Mouse (Mus musculus) kidney, adult 8-10 months (tissue): ENCODE measurements around the gene Gnao1.

Experiments
- DNase-seq, 2 experiments: peaks; one replicate each; pipeline ENCODE4 v3.0.0; 2022

The Gnao1 gene

DNA sequence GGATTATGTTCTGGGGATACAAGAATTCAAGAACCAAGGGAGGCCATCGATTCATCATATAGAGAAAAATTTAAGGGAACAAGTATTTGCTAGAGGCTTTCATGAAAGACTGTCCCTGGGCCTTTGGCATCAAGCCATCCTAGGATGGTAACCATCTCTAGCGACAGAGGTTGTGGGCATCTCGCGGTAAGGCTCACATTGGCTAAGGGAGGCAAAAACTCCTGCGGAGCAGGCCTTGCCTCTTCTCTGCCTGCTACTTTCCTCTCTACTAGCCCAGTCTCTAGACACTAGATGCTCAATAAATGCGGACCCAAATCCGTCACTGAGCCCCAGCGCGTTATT lies at the start of gene Gnao1:
Gene Gnao1 (plus strand): TSS at position 281 of the 342 bp plus-strand sequence.
- no peak for DNase-seq

DNA sequence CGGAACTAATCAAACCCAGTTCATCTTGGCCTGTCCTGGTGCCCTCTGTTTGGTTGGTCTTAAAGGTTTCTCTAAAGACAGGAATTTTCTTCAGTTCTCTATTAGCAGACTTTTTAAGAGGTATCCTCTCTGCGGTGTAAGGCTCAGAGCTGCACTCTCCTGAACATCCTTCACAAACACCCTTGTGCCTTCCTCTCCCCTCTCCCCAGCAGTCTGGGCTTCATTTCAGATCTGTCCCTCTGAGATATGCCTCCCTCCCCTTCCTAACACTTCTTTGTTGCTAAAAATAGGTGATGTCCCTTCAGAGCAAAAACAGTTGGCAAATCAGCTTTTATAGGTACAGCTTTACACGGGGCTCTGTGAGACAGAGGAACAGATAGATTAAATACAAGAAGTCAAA lies 32.2 kb upstream of the Gnao1 start:
- DNase-seq: no peak

DNA sequence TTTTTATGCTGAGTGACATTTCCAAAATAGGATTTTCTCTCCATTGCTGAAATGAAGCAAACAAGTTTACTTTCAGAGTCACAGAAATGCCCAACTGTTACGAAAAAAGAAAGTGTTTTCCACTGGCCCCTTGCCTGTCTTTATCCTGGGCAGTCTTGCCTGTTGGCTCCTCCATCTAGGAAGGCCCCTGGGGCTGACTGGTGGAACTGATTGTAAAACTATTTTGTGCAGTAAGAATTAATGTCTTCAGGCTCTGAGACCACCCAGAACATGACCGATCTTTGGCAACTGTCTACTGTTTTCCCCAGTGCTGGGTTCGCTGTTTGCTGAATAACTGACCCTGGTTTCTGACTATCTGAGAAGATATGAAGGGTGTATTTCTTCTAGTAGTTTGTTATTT lies 540 bp upstream of the Gnao1 start:
- no peak for DNase-seq

DNA sequence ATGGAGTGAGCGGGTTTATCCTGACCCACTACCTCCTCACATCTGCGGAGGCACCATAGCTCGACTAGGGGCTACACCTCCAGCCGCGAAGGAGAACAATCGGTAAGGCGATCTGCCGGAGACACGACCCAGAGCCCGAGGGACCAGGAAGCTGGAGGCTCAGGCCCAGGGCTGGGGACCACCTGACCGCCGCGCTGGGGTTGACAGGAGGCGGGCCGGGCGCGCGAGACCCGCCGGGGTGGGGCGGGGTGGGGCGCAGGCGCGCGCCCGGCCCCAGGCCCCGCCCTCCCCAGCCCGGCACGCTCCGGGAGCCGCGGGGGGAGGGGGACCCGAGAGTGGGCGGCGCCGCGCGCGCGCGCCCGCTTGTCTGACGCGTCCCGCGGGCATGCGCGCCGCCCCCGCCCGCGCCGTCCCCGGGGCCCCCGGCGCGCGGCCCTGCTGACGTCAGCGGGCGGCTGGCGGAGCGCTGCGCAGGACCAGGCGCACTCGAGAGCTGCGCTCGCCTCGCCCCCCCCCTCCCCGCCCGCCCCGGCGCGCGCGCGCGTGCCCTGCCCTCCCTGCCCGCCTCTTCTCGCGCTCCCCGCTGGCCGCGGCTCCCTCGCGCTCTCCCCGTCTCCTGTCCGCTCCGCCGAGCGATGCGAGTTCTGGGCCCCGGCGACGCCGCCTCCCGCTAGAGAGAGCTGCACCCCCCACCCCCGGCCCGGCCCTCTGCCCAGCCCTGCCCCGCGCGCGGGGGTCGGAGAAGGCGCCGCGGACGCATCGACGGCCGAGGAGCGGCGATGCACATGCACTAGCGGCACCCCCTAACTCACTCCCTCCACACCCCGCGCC lies 477 bp downstream of the Gnao1 start:
- DNase-seq: peak; percentile 40 to 54

DNA sequence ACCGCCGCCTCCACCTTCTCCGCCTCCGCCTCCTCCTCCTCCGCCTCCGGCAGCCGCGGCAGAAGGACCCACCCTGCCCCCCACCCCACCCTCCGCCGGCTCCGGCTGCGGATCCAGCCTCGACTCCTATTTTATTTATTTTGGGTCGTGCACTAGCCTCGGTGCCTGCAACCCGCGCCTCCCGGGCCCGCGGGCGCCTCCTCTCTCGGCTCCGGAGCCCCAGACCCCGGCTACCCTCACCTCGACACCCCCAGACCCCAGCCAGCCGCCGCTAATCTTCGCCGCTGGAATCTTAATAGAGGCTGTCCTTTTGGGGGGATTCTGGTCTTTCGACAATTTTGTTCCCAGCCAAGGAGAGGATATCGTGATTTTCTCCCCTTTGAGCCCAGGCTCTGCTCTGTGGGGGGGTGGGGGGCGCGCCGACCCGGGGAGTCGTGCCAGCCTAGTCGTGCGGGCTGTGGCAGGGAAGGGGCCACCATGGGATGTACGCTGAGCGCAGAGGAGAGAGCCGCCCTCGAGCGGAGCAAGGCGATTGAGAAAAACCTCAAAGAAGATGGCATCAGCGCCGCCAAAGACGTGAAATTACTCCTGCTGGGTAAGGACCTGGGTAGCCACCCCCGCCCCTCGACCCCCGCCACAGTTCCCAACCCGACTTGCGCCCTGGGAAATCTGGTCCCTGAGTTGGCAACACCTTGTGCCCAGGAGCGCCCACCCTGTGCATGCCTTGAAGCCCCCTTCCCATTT lies 1.3 kb downstream of the Gnao1 start:
- no peak for DNase-seq

DNA sequence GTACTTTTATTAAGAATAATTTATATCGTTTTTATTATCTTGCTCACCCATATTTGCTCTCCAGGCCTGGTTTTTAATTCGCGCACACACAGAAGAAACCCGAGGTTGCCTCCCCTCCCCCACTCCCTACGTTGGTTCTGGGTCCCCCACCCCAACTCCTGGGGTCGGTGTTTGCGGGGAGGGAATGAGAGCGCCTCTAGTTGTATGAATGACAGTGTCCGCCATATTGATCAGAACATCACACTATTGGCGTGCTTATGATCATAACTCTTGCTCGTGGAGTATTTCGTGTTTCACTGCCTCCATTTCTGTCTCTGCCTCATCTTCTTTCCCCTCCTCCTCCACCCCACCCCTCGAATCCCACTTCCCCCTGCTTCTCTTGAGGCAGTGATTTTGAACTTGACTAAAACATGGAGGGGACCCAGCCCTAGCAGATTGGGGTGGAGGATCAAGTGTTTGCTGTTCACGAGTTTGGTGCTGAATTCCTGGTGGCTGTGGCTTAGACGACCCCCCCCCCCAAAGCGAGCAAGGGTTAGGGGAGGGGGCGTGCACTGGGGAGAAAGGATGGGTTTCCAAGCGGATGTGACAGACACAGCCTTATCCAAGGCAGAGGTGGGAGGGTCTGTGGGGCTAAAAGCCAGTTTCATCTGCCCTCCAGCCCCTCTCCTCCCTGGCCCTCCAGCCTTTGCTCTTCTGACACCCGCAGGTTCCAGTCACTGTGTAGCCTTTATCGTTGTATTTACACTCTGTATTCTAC lies 2.1 kb downstream of the Gnao1 start:
- DNase-seq: no peak

DNA sequence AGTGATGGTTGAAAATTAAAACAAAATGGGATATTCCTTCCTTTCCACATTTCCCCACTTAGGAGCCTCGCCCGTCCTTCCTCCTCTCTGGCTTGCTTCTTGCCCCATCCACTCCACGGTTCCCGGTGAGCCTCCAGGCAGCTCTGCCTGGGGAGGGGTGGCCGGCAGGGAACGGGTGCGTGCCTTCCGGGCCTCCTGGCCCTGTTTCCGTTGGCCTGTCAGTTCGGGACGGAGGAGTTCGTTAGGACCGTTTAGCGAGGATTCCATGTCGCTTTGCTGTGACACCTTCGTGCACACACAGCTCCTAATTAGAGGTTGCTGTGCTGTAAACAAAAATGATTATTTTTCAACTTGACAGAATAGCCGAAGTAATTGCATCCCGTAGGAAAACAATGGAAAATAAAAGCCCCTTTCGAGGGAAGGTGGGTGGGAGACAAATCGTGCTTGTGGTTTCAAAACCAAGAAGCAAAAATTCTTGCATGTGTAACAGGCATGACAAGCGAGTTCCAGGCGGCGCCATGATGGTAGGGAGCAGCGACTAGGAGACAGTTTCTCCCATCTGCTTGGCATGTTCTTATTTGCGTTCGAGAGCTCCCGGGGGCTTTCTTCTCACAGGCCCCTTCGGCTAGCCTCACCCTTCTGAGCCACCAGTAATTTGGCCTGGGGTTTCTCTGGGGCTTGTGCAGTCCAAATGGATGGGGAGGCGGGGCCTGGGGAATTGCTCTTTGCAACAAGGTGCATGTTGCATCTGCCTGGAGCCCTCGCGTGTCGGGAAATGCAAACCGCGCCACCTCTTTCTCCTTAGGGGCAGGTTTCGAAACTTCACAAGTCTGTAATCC lies 3.0 kb downstream of the Gnao1 start:
- DNase-seq: no peak

DNA sequence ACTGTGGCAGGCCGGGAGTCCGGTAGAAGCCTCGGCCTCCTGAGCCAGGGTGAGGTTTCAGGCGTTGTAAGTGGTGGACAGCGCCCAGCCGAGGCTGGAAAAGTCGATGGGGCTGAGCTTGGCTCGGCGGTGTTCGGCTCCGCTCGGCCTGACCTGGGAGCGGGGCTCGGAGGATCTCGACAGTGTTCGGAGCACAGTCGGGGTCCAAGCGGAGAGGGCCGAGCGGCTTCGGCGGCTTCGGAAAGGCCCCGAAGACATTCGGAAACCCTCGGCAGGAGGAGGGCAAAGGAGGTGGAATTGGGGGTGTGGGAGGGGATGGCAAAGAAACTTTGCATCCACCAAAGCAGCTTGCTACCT lies 3.6 kb downstream of the Gnao1 start:
- peak; percentile 76 to 81 for DNase-seq

DNA sequence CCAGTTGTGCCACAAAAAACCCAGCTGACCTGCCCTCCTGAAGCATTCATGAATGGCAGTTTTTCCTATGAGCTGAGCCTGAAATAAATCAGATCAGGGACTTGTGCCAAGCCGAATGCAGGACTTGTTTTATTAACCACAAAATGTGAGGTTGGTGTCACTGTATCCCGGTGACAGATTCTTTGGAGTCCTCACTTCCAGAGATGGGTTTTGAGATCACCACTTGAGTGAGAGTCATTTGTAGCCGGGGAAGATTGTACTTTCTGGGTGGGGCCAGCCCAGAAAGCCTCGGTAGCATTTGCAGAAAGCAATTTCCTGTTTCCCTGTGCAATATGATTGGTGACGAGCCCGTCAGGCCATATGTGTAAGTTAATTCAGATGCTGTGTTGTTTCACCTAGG lies 4.5 kb downstream of the Gnao1 start:
- no peak for DNase-seq

DNA sequence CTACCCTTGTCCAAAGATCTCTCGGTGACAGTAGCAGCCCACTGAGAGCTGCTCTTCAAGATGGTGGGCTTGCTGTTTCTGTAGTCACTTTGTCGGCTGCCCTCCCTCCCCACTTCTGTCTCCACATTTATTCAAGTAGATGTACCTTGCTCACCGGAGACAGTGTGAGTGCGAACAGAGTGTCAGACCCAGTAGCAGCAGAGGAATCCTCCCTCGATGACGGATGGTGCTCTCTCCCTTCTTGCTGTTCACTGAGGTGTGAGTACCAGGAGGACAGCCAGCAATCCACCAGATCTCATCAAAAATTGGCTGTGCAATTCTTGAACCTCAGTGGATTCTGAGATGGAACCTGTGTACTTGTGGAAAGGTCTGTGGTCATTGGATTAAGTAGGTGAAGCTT lies 6.5 kb downstream of the Gnao1 start:
- no peak for DNase-seq

DNA sequence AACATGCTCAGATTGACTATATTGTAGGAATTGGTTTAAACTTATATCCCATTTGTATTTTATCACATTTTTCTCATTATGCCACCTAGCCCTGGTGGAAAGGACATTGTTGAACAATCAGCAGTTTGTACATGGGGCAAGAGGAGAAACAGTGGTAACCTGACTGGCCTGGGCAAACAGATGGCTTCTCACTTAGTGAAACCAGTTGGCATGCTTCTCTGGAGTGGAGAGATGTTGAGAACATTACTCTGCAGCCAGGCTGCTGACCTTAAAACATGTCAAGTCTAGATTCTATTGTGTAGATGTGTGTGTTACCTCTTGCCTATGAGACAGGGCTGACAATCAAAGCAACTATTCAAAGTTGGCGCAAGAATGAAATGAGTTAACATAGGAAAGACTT lies 7.6 kb downstream of the Gnao1 start:
- DNase-seq: no peak

DNA sequence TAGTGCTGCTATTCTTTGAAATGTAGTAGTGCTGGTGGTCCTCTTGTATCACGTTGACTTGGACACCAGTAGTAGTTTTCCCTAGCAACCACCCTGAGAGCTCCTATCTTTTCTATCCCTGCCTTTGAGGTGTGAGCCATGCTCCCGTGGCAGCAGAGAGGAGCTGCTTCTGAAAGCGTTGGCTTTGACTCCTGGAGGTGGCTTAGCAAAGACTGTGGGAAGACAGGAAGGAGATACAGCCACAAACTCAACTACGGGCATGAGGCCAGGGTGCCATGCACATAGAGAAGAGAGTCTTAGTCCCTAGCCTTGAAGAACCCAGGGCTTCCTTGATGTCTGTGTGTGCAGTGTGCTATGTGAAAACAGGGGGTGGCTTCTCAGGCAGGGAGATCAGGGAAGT lies 10.2 kb downstream of the Gnao1 start:
- no peak for DNase-seq

DNA sequence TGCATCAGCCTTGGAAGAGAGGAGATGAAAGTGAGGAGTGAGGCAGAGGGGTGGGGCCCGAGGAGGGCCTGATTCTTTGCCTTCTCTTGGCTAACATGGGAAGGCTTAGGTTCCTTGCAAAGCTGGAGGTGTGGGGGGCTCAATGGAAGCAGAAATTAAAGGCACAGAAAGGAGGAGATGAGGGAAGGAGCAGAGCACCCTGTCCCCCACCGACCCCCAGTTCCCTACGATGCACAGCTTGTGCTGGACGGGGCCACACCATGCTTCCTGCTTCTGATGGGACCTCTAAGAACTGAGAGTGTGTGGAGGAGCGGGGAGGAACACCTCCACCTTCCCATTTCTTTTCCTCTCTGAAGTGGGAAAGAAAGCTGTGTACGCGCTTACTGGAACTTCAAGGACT lies 11.6 kb downstream of the Gnao1 start:
- DNase-seq: no peak

DNA sequence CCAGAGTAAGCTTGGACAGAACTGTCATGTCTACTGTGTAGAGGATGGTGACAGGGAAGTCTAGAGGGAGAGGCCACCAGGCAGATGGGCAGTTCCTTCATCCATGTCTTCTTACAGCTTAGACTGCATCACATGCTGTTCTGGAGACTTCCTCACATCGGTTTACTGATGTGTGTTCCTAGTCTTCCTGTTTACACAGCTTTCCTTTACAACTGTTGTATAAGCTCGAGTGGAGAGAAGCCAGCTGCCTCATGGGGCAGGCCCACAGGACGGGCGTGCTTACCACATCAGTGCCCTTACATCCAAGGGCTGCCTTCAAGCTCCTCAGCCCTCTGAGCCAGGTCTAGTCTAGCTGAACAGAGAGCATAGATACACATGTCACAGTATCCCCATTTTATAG lies 15.6 kb downstream of the Gnao1 start:
- no peak for DNase-seq

DNA sequence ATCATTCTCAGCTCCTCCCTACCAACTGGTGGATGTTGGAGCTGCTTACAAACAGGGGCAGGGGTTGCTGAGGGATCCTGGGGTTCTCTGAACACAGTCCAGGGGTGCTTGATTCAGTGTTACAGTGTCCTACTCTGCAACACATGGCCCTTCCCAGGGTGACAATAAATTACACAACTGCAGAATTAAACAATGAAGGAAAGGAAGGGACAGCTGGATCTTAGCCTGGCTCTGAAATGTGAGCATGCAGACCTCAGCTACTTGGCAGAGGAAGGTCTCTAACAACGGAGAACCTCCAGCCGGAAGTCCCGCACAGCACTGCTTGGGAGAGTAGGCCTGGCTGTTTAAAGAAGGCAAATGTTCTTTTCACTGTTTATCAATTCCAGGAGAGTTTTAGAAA lies 20.9 kb downstream of the Gnao1 start:
- DNase-seq: peak in 1 of 2 experiments; percentile 9

DNA sequence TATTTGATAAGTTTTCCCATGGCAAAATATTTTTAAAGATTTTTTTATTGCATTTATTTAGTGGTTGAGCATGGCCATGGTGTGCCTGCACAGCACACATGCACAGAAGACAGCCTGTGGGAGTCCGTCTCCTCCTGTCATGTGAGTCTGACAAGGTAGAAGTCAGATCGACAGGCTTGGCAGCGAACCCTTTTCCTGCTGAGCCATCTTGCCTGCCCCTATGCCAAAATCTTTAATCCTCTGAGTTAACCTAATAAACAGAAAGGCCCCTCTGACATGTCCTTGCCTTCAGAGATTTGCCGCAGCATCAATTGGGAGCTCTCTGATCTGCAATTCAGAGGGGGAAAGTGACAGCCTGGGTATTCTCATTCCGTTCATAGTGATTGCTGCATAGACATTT lies 26.0 kb downstream of the Gnao1 start:
- DNase-seq: no peak

DNA sequence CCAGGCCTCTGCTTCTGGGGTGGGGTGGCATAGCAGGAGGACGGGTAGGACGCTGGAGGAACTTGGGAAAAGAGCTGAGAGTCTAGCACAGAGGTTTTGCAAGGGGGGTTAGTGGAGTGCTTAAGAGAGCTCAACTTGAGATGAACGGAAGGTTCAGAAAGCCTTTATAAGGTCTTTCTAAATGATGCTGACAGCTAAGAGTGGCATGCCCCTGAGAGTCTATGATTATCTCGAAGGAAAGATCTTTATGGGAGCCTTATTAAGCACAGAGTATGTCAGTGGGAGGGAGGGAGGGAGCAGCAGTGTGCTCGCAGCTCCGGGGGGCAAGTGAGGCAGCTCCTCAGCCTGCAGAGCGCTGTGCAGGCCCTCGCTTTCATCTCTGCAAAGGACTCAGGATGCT lies 29.3 kb downstream of the Gnao1 start:
- no peak for DNase-seq

DNA sequence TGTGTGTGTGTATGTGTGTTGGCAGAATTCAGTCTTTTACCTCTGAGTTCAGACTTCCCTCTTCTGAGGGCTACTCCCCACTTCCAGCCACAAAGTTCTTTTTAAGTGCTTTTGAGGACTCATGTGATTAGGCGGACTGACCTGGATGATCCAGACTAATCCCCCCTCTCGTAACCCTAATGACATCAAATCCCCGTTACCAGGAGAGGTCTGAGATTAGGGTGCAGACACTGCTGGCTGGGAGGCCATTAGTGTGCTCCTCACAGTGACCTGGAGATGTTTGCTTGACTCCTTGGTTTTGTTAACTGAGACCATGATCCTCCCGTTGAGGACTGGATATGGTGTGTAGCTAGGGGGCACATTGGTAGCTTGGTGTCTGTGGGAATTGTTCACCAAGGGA lies 30.7 kb downstream of the Gnao1 start:
- no peak for DNase-seq

DNA sequence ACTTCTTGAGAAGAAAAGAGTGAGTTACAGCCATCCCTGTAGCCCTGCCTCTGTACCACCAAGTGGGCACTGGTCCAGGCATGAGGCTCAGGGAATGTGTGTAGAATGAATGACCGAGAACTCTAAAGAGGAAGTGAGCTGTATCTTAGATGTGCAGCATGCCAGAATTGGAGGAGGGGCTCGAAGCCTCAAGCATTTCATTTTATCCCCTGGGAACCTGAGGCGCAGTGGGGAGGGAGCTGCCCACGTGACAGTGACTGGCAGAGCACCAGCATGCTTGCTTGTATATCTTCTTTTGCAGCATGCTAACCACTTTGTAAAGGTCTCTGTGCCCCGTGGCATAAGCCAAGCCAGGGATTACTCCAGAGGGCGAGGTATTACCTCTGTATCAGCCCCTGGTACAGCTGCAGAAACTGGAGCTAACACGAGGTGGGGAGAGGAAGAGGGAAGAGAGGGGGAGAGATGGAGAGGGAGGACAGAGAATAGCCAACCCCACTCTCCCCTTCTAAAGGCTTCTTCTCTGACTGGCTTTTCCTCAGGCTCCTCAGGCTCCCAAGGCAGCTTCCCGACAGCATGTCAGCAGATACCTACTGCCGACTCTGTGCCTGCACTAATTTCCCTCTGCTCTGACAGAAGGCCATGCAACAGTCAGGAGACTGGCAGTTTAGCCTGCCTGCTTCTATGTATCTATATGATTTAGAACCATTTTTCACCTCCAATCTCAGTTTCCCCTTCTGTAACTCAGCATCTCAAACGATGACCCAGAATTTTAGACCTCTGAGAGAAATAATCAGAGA lies 31.4 kb downstream of the Gnao1 start:
- DNase-seq: peak in 1 of 2 experiments; percentile 4

DNA sequence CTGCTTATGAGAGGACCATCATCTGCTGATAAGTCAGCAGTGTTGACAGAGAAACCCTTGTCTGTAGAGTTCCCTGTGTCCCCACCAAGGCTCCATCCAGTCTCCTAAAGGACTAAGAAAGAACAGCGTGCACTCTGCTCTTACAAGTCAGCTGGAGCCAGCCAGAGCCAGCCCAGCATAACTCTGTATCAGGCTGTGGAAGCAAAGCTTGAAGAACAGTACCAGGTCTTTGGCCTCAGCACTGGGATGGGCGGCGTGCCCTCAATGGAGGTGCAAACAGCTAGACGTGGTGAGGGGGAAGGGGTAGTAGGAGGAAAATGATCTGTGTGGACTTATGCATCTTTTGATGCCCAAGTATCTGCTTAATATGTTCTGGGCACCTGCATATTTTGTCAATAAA lies 32.8 kb downstream of the Gnao1 start:
- no peak for DNase-seq

DNA sequence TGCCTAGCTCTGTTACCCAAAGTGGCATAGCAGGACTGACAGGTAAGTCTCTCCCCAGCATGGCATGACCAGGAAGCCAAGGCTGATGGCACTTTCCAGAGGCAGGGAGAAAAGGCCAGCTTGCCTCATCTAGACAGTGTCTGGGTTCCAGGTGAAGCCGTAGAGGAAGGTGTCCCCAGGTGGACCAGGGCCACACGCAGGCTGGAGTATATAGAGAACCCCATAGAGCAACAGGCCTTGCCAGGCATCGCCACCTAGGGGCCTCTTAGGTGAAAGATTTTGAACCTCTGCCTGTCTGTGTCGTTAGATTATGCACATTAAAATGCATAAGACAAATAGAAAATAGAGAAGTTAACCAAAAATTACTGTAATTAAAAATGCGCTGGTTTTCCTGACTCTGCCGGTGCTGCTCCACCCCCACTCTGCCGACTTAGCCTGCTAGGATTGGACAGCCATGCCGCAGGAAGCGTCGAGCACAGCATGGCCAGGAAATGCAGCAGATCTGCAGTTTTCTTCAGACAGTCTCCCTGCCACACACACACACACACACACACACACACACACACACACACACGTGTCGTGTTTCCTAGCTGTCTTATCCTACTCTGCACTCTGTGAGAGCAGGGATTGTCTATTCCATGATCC lies 34.2 kb downstream of the Gnao1 start:
- DNase-seq: no peak

DNA sequence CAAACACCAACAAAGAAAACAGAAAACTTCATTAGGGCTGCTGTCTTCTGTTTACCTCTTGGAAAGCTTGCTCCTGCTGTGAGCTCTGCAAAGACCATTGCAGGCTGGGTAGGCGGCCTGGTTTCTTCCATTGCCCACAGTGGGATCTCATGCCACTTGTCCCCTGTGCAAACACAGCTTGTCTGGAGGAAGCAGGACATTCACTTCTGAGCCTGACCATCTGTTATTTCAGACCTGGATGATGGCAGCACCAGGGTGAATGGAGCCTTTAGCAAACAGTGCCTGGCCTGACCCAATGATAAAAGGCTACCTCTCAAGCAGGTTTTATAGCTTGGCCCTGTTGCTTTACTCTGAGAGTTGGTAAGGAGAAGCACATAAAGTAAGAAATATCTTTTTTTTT lies 35.4 kb downstream of the Gnao1 start:
- DNase-seq: no peak
